Mouse (Mus musculus): ENCODE measurements around the gene Polr3c. TPM values are rescaled to one million over a fixed set of nuclear protein-coding genes. Genes with fewer than 3 reads are reported as not detected.

Gene Polr3c
- polyA plus RNA-seq, 1 experiment from 2014 or later, result 41.9 TPM

- Histone ChIP-seq H3K27me3 (ENCODE audit: control insufficient read depth, insufficient read depth, low read length) (peaks cover 2% of the 10 kb centered on the region; the same call in 1 of the 2 replicates), H3K9me3 (ENCODE audit: control insufficient read depth, low read length) (no peaks in the 10 kb centered on the region), H3K4me3 (ENCODE audit: low read depth, low read length) (no peak overlapping the region), H3K4me1 (replicated peaks; ENCODE audit: control insufficient read depth, insufficient read depth, low read length) (0 out of 2 replicates have a peak, but pooled peaks cover 3% of the 10 kb centered on the region), H3K4me2 (ENCODE audit: low read depth, low read length, severe bottlenecking) (no peak overlapping the region), H3K9ac (ENCODE audit: low read length) (no peak overlapping the region), H3K36me3 (ENCODE audit: control insufficient read depth, insufficient read depth, low read length) (peaks cover 4% of the 10 kb centered on the region; the same call in 1 of the 2 replicates), H3K27ac (ENCODE audit: low read depth, low read length) (no peak overlapping the region)
- 94% methylated on average over 11 of the region's 11 CpGs for WGBS
- ATAC-seq (replicated peaks; ENCODE audit: low FRiP score) (no peak), DNase-seq (ENCODE audit: low spot score) (no peak)
Observed at GRCm38 (mm10) chr3:96706217-96706616, 21.2 kb downstream of the Polr3c start.

- peaks cover 4% of the 10 kb centered on the region; the same call in 1 of the 2 replicates for H3K36me3 ChIP-seq (ENCODE audit: control insufficient read depth, insufficient read depth, low read length)
- WGBS, result 68% methylated on average over 11 of the region's 11 CpGs
- 0 out of 2 replicates have a peak, but pooled peaks cover 3% of the 10 kb centered on the region for H3K4me1 ChIP-seq (replicated peaks; ENCODE audit: control insufficient read depth, insufficient read depth, low read length)
- no peak overlapping the region for H3K27ac ChIP-seq (ENCODE audit: low read depth, low read length)
- no peak overlapping the region for H3K9ac ChIP-seq (ENCODE audit: low read length)
- no peak overlapping the region for H3K4me2 ChIP-seq (ENCODE audit: low read depth, low read length, severe bottlenecking)
- ATAC-seq (replicated peaks; ENCODE audit: low FRiP score) (no peak), DNase-seq (ENCODE audit: low spot score) (peak; percentile 61)
- H3K9me3 ChIP-seq (ENCODE audit: control insufficient read depth, low read length), result no peaks in the 10 kb centered on the region
- H3K27me3 ChIP-seq (ENCODE audit: control insufficient read depth, insufficient read depth, low read length), result peaks cover 2% of the 10 kb centered on the region; the same call in 1 of the 2 replicates
- no peak overlapping the region for H3K4me3 ChIP-seq (ENCODE audit: low read depth, low read length)
Observed at GRCm38 (mm10) chr3:96704778-96705177, 22.6 kb downstream of the Polr3c start.

- H3K36me3 ChIP-seq (ENCODE audit: control insufficient read depth, insufficient read depth, low read length), result peaks cover 4% of the 10 kb centered on the region; the same call in 1 of the 2 replicates
- 90% methylated on average over 4 of the region's 4 CpGs for WGBS
Observed at GRCm38 (mm10) chr3:96701003-96701402, 26.4 kb downstream of the Polr3c start.

GRCm38 (mm10) chr3:96700376-96700775 lies 27.1 kb downstream of the Polr3c start:
- Histone ChIP-seq H3K4me2 (ENCODE audit: low read depth, low read length, severe bottlenecking) (no peak overlapping the region), H3K9me3 (ENCODE audit: control insufficient read depth, low read length) (no peaks in the 10 kb centered on the region), H3K36me3 (ENCODE audit: control insufficient read depth, insufficient read depth, low read length) (peaks cover 4% of the 10 kb centered on the region; the same call in 1 of the 2 replicates), H3K4me3 (ENCODE audit: low read depth, low read length) (no peak overlapping the region), H3K27me3 (ENCODE audit: control insufficient read depth, insufficient read depth, low read length) (no peaks in the 10 kb centered on the region), H3K4me1 (replicated peaks; ENCODE audit: control insufficient read depth, insufficient read depth, low read length) (no peaks in the 10 kb centered on the region), H3K27ac (ENCODE audit: low read depth, low read length) (no peak overlapping the region), H3K9ac (ENCODE audit: low read length) (no peak overlapping the region)
- ATAC-seq (replicated peaks; ENCODE audit: low FRiP score) (no peak), DNase-seq (ENCODE audit: low spot score) (no peak)
- 53% methylated on average over 7 of the region's 7 CpGs for WGBS

More at GRCm38 (mm10) chr3:96701003-96701402, 26.4 kb downstream of the Polr3c start:
- Histone ChIP-seq H3K27me3 (ENCODE audit: control insufficient read depth, insufficient read depth, low read length) (no peaks in the 10 kb centered on the region), H3K4me2 (ENCODE audit: low read depth, low read length, severe bottlenecking) (no peak overlapping the region), H3K4me3 (ENCODE audit: low read depth, low read length) (no peak overlapping the region), H3K4me1 (replicated peaks; ENCODE audit: control insufficient read depth, insufficient read depth, low read length) (no peaks in the 10 kb centered on the region), H3K9me3 (ENCODE audit: control insufficient read depth, low read length) (no peaks in the 10 kb centered on the region), H3K9ac (ENCODE audit: low read length) (no peak overlapping the region), H3K27ac (ENCODE audit: low read depth, low read length) (no peak overlapping the region)
- ATAC-seq (replicated peaks; ENCODE audit: low FRiP score) (no peak), DNase-seq (ENCODE audit: low spot score) (no peak)

- H3K9ac ChIP-seq (ENCODE audit: low read length), result no peak overlapping the region
- no peaks in the 10 kb centered on the region for H3K4me1 ChIP-seq (replicated peaks; ENCODE audit: control insufficient read depth, insufficient read depth, low read length)
- no peak overlapping the region for H3K27ac ChIP-seq (ENCODE audit: low read depth, low read length)
- DNase-seq (ENCODE audit: low spot score) (no peak), ATAC-seq (replicated peaks; ENCODE audit: low FRiP score) (no peak)
- H3K4me3 ChIP-seq (ENCODE audit: low read depth, low read length), result no peak overlapping the region
- no peak overlapping the region for H3K4me2 ChIP-seq (ENCODE audit: low read depth, low read length, severe bottlenecking)
- H3K9me3 ChIP-seq (ENCODE audit: control insufficient read depth, low read length), result no peaks in the 10 kb centered on the region
- no peaks in the 10 kb centered on the region for H3K27me3 ChIP-seq (ENCODE audit: control insufficient read depth, insufficient read depth, low read length)
- WGBS, result 56% methylated on average over 19 of the region's 19 CpGs
- peaks cover 4% of the 10 kb centered on the region; the same call in 1 of the 2 replicates for H3K36me3 ChIP-seq (ENCODE audit: control insufficient read depth, insufficient read depth, low read length)
Observed at GRCm38 (mm10) chr3:96698993-96699690, 28.3 kb downstream of the Polr3c start.

GRCm38 (mm10) chr3:96696766-96697732 lies 30.4 kb downstream of the Polr3c start:
- Histone ChIP-seq H3K4me3 (ENCODE audit: low read depth, low read length) (peak overlapping the region; percentile 82), H3K27me3 (ENCODE audit: control insufficient read depth, insufficient read depth, low read length) (no peaks in the 10 kb centered on the region), H3K9ac (ENCODE audit: low read length) (peak overlapping the region; percentile 90), H3K36me3 (ENCODE audit: control insufficient read depth, insufficient read depth, low read length) (no peaks in the 10 kb centered on the region; the same call in 1 of the 2 replicates), H3K27ac (ENCODE audit: low read depth, low read length) (peak overlapping the region; percentile 90), H3K9me3 (ENCODE audit: control insufficient read depth, low read length) (no peaks in the 10 kb centered on the region), H3K4me1 (replicated peaks; ENCODE audit: control insufficient read depth, insufficient read depth, low read length) (no peaks in the 10 kb centered on the region), H3K4me2 (ENCODE audit: low read depth, low read length, severe bottlenecking) (peak overlapping the region; percentile 59)
- under 1% methylated on average over 82 of the region's 85 CpGs for WGBS
- DNase-seq (ENCODE audit: low spot score) (peak; percentile 95), ATAC-seq (replicated peaks; ENCODE audit: low FRiP score) (peak; percentile 90)

GRCm38 (mm10) chr3:96696198-96696765 lies 31.1 kb downstream of the Polr3c start, which contains the start of gene Pias3:
Gene Pias3, plus strand, starts transcription at chr3:96696384.
- peak within 1 kb of the TSS; percentile 90 for H3K9ac ChIP-seq (ENCODE audit: low read length)
- DNase-seq (ENCODE audit: low spot score) (peak; percentile 90), ATAC-seq (replicated peaks; ENCODE audit: low FRiP score) (peak; percentile 83)
- H3K27me3 ChIP-seq (ENCODE audit: control insufficient read depth, insufficient read depth, low read length), result no peaks in the 10 kb centered on the region
- H3K36me3 ChIP-seq (ENCODE audit: control insufficient read depth, insufficient read depth, low read length), result no peaks in the 10 kb centered on the region
- H3K4me2 ChIP-seq (ENCODE audit: low read depth, low read length, severe bottlenecking), result peak within 1 kb of the TSS; percentile 59
- H3K4me3 ChIP-seq (ENCODE audit: low read depth, low read length), result peak within 1 kb of the TSS; percentile 82
- no peaks in the 10 kb centered on the region for H3K9me3 ChIP-seq (ENCODE audit: control insufficient read depth, low read length)
- WGBS, result under 1% methylated on average over 35 of the region's 35 CpGs
- peak within 1 kb of the TSS; percentile 90 for H3K27ac ChIP-seq (ENCODE audit: low read depth, low read length)
- no peaks in the 10 kb centered on the region for H3K4me1 ChIP-seq (replicated peaks; ENCODE audit: control insufficient read depth, insufficient read depth, low read length)

GRCm38 (mm10) chr3:96693579-96693978 lies 33.8 kb downstream of the Polr3c start:
- Histone ChIP-seq H3K4me3 (ENCODE audit: low read depth, low read length) (no peak overlapping the region), H3K4me1 (replicated peaks; ENCODE audit: control insufficient read depth, insufficient read depth, low read length) (no peaks in the 10 kb centered on the region), H3K27me3 (ENCODE audit: control insufficient read depth, insufficient read depth, low read length) (no peaks in the 10 kb centered on the region), H3K4me2 (ENCODE audit: low read depth, low read length, severe bottlenecking) (no peak overlapping the region), H3K27ac (ENCODE audit: low read depth, low read length) (no peak overlapping the region), H3K9ac (ENCODE audit: low read length) (no peak overlapping the region), H3K36me3 (ENCODE audit: control insufficient read depth, insufficient read depth, low read length) (no peaks in the 10 kb centered on the region), H3K9me3 (ENCODE audit: control insufficient read depth, low read length) (no peaks in the 10 kb centered on the region)
- DNase-seq (ENCODE audit: low spot score), result no peak
- WGBS, result 87% methylated on average over 1 of the region's 1 CpGs
- ATAC-seq (replicated peaks; ENCODE audit: low FRiP score), result no peak

Data from forebrain, embryonic 11.5 days (tissue).